Mouse (Mus musculus) embryo, embryonic 11.5 days (tissue): Measurements from ENCODE around the gene Prepl.

Experiments
- DNase-seq: peaks from one replicate; pipeline ENCODE4 v3.0.0-alpha.2; 2012; ENCODE audit warnings: low read depth, low spot score

Gene Prepl

DNA sequence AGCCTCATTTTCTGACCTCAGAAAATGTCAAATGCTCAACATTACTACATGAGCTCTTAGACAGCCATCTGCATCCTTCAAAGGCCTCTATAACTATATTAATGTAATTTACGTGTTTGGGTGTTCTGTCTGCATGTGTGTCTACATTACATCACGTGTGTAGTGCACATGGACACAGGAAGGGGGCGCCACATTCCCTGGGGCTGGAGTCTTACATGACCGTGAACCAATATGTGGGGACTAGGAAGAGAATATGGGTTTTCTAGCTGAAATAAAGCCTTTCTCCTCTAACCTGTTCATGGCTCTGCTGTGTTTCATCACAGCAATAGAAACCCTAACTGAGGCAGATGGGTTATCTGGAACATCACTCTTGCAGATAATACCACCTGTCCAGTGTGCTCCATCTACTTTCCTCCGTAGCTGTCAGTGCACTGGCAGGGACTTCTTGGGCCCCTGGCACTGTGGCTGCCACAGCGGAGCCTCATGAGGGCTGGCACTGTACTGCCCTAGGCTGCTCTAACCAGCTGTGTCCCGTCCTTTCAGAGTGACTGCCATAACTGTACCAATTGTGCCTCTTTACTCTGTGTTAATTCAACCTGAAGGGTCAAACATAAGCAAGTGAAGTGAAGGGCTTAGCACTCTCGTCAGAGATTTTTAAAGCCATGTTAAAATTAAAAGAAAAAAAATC is 18.8 kb downstream of the Prepl start:
- DNase-seq, result no peak

GRCm38 (mm10) chr17:85070658-85071057 is 19.4 kb downstream of the Prepl start:
- no peak for DNase-seq

DNA sequence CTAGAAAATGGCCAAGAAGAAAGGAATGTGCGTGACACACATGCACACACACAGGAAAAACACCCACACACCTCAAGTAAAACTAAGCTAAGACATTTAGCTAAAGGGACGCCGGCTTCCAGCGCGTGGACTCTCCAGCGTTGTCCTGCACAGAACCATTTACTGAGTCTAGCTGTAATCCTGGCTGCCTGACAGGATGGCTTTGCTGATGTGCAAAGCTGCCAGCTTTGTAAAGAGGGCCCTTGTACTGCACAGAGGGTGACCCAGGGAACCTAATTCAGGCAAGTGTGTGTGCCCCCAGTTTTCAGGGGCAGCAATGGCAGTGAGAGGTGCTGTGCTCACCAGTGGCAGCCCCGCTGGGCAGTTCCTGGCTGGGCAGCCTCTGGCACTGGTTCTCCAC is 22.7 kb downstream of the Prepl start:
- no peak for DNase-seq

DNA sequence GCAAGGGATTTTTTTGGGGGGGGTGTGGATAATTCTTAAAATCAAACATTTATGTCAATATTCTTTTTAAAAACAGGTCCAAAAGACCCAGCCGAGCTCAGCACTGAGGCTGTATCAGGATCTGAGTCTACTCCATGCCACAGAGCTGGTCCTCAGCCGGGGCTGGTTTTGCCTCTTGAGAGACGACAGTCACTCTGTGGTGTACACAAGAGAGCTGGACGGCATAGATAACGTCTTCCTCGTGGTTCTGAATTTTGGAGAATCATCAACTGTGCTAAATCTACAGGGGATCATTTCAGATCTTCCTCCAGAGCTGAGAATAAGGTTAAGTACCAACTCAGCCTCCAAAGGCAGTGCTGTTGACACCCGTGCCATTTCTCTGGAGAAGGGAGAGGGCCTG is 26.5 kb downstream of the Prepl start:
- no peak for DNase-seq

GRCm38 (mm10) chr17:85059136-85059535 is 30.9 kb downstream of the Prepl start:
- no peak for DNase-seq

- DNase-seq, result no peak
These were observed 31.8 kb downstream of the Prepl start for GRCm38 (mm10) chr17:85058276-85058675.

GRCm38 (mm10) chr17:85048379-85048778 is 41.7 kb downstream of the Prepl start:
- no peak for DNase-seq

DNA sequence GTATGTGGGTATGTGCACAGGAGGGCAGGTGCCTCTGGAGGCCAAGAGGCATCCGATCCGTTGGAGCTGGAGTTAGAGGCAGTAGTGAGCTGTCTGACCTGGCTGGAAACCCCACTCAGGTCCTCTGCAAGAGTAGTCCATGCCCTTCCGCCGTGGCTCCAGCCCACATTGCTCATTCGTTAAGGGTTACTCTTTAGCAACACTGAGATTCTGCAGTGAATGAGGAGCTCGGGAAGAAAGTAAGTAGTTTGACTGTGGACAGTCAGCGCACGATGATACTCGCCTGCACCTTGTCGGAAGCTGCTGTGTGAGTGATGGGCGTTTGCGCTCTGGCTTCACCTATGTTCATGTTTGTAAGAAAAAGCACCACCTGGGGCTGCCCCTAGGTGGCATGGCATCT is 44.9 kb downstream of the Prepl start:
- DNase-seq, result no peak

DNA sequence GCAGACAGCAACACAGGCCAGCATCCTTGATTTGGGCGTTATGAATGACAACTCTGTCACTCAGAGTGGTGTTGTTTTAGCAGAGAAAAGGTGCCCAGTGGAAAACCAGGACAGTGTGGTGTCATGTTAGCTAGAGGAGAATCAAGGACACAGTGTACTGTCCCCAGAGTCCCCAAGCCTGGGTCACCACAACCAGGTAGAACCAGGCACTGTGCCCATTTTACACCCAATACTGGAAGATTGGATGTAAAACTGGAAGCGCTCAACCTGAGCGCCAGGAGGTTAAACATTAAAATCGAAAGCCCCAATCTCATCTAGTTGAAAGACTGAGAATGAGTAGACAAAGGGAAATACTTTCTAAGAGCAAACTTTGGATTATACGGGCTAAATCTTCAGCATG is 45.6 kb downstream of the Prepl start:
- no peak for DNase-seq

GRCm38 (mm10) chr17:85043404-85043816 is 46.6 kb downstream of the Prepl start:
- no peak for DNase-seq

- no peak for DNase-seq
These were observed 47.6 kb downstream of the Prepl start for GRCm38 (mm10) chr17:85042419-85042818.

DNA sequence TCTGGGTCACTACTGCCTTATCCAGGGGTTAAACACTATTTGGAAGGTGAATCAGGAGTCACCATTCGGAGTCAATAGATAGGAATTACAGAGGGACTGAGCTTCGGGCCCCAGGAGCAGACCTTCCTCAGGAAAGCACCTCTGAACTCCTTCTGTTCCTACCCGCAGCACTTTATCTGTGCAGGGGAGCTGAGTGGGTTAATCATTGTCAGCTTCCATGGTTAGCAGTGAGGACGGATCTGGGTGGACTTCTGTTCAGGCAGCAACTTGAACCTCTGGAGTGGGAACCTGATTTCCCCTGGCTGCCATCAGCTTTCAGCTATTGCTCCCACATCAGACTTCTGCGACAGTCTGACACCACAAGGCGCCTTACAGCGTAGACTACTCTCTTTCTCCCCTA is 49.1 kb downstream of the Prepl start:
- DNase-seq, result no peak

GRCm38 (mm10) chr17:85038761-85039160 is 51.3 kb downstream of the Prepl start:
- DNase-seq, result no peak

DNA sequence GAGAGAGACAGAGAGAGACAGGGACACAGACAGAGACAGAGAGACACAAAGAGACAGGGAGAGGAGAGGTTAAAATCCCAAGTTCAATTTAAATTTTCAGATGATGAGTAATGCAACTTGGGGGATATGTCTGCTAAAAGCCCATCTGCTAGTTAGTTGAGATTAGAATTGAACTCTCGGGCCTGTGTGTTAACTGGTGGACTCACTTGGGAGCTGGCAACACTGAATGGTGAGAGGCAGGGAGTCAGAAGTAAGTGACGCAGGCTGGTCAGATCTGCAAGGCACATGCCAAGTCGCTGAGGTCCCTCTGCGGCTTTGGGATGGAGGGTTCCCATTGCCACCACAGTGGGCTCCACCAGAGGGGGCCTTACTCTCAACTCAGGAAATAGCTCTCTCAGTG is 51.7 kb downstream of the Prepl start:
- no peak for DNase-seq

DNA sequence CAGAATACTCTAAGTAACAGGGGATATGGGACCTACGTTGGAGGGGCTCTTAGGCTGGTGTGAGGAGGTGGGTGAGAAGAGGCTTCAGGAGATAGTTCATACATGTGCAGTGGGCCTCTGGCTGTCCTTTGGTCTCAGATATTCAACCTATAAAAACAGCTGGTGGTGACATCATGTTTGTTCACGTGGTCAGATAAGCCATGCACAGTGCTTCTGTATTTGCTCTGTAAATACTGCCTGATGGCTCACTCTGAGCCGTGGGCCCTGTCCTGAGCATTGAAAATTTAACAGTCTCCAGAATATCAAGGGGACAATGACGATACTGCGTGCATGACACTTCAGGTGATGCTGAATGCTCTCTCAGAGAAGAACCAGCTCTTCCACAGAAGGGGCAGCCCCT is 52.2 kb downstream of the Prepl start:
- no peak for DNase-seq

- no peak for DNase-seq
These were observed 56.0 kb downstream of the Prepl start for GRCm38 (mm10) chr17:85034068-85034467.

GRCm38 (mm10) chr17:85033087-85033486 is 57.0 kb downstream of the Prepl start:
- DNase-seq, result no peak

DNA sequence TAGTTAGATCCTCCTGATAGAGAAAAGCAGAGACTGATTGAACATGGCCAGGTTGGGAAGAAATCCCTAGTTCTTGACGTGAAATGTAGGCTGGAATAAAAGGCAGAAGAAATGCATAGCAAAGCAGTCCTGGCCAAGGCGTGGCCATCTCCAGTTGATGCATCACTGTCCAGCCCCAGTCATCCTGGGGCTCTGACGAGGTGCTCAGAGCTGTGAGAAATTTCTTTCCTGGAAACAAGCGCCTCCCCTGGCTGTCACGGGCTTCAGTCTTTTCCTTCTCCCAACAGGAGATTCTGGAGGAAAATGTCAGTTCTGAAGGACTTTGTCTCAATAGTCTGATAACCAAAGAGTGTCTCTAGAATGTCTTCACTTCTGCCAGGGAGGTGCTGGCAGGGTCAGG is 59.4 kb downstream of the Prepl start:
- no peak for DNase-seq

DNA sequence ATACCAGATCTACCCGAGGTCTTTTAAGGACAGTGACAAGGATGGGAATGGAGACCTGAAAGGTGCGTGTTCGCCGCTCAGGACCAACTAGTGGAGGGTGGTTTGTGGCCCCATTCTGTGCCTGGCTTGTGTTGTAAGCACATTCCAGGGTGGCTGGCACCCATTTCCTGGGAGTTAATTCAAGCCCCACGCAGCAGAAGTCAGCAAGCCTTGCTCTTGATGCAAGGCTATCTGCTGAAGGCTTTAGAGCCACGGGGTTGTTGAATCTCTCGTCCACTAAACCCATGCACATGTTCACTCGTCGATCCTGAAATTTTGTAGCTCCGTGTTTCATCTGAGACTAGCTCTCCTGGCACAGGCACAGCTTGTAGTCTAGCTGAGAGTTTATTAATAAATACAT is 61.2 kb downstream of the Prepl start:
- DNase-seq, result no peak

- DNase-seq, result no peak
These were observed 61.8 kb downstream of the Prepl start, which contains the start of gene Slc3a1 for GRCm38 (mm10) chr17:85028093-85028739. TSS of gene Slc3a1 (plus strand) at chr17:85028376.

- DNase-seq, result no peak
These were observed 62.8 kb downstream of the Prepl start for GRCm38 (mm10) chr17:85027247-85027646.

DNA sequence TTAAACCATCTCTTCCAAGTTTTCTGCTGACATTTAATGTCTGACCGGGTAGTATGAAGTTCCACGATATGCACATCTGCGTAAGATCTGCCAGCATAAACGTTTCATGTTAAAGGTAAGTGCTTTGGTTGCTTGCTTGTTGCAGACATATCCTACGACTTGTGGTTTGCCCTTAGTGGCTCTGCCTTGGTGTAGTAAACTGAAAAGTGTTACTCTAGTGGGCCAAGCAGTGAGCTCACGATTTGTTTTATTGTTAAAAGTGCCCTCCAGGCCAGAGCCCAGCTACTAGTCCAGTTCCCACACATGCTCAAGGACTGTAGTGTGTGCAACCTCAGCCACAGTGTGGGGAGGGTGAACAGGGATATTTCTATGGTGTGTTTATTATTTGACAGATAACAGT is 63.6 kb downstream of the Prepl start:
- no peak for DNase-seq

- DNase-seq, result no peak
These were observed 64.9 kb downstream of the Prepl start for GRCm38 (mm10) chr17:85025151-85025550.

DNA sequence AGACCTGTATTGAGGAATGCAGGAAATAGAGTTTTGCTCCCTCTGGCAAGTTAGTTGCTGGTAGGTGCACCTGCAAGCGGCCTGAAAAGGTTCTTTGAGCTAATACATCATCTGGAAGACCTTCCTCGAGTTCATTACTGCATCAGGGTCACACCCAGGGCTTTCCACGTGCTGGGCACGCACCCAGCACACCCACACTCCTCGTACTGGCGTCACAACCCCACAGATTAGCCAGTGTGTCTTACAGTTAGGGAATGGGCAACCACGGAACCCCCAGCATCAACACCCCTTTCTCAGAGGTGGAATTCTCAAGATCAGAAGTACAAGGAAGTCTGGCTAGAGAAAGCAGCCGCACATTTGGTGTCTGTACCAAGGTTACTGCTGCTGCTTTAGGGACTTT is 65.8 kb downstream of the Prepl start:
- DNase-seq, result no peak
